Mouse (Mus musculus) lung, postnatal 25 days (tissue): ENCODE data around the gene Skp1a.
A peak's percentile ranks its signal among the peaks of the same experiment; 100 is the strongest.

Experiments used
- DNase-seq: peaks from one replicate; pipeline ENCODE4 v3.0.0; 2022; ENCODE audit warnings: low spot score

The Skp1a gene

DNA sequence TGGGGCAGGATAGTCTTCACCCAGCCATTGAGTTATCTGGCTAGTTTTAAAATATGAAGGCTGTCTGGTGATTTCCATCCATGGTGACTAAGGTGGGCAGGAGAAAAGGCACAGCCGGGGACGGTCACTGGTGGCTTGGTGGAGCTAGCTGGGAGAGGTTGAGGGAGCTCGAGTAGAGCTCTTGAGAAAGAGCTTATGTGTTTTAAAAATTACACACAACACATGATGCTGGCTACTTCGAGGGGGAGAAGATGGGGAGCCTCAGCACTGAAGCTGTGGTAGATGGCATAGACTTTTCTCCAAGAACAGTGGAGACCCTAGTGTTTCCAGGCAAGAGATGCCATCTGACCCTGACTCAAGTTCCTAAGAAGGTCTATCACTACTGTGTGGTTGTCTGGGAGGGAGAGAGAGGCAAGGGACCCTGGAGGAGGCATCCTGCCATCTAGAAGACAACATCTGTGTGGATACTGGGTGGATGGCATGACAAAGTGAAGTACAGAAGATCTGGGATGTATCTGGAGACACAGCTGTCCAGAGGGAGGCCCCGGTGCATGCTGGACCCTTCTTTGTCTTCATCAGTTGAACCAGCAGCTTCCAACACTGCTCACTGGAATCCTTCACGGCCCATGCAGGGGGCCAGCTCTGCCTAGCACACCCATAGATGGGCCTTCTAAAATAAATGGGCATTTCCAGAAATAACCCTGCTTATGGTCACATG, 45.8 kb downstream of the Skp1a start:
- DNase-seq, result no peak

DNA sequence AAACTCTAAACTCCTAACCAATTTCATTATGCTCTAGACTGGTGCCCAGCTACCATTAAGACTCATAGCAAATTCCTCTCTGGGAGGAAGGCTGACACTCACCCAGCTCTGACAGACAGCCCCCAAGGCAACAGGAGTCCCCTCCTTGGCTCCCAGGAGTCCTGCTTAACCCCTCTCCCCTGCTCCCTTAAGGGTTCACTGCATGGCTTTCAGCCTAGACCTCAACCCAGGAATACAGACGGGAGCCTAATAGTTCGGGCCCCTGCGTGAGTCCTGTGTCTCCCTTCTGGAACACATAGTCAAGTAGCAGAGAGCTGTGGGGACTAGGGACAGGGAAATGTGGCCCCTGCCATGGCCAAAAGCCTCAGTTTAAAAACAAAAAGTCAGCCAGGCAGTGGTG, 46.4 kb downstream of the Skp1a start:
- DNase-seq, result no peak

DNA sequence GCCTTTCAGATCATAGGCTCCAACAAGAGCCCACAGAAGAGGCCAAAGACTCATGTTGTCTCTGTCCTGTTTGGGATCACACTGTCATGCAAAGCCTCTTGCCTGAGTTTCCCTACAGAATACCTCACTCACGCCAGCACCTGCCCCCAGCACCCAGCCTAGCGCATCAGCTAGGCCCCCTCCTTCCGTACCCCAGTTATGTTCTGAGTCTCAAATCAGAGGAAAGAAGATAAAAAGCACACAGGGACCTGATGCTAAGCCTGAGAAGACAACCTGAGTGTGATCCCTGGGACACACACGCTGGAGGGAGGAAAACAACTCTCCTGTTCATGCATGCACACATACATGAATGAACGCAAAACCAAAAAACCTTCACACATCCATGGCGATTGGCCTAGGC, 47.2 kb downstream of the Skp1a start:
- no peak for DNase-seq

DNA sequence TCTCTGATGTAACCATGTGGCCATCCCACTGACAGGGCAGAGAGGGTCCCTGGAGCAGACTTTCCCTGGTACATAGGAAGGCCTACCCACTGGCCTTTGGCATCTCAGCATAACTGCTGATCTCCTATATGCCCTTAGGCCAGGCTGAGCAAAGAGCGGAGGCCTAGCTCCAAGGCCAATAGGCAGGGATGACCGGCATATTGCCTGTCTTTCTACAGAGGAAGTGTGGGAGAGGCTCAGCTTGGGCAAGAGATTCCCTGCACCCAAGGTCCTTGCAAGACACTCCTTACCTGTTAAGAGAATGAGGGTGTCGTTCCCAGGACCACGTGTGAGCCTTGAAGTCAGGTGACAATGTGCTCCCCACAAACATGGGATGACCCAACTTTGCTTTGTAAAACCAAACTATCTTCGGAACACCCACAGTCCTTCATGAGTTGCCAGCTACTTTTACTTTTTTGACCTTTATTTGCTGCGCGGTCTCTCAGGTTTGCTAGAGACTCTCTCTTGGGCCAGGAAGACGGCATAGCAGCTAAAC, 47.9 kb downstream of the Skp1a start:
- no peak for DNase-seq

DNA sequence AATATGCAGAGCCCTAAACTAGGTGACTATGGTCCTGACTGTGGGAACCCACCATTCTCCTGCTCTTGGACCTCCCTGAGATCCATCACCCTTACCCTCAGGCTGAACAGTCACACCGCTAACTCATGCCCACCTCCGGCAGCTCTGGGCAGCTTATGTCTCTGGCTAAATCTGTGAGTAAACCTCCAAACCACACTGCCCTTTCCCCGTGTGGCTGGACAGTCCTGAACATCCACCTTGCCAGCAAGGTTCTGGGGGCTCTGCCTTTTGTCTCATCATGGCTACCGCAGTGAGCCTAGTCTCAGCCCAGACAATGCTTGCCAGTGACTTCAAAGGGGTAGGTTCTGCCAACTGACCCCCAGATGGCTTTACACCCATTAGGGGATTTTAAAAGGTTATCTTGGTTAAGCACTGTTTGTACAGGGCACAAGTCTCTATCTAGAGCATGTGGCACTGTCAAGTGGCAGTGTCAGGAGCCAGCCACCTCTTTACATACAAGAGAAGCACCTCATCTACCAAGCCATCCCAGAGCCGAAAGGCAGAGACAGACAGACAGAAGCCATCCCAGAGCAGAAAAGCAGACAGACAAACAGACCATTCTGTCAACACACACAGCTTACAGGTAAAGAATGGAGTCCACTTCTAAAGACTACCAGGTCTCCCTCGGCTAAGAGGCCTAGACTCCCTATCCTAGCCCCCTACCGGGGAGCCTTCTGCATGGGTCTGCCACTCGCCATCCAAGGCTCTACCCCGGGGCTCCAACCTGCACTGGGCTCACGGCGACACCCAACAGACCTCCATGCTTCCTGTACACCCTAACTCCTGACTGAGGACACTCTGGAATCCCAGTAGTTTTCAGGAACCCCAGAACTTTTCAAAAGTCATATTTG, 49.0 kb downstream of the Skp1a start:
- DNase-seq, result no peak

DNA sequence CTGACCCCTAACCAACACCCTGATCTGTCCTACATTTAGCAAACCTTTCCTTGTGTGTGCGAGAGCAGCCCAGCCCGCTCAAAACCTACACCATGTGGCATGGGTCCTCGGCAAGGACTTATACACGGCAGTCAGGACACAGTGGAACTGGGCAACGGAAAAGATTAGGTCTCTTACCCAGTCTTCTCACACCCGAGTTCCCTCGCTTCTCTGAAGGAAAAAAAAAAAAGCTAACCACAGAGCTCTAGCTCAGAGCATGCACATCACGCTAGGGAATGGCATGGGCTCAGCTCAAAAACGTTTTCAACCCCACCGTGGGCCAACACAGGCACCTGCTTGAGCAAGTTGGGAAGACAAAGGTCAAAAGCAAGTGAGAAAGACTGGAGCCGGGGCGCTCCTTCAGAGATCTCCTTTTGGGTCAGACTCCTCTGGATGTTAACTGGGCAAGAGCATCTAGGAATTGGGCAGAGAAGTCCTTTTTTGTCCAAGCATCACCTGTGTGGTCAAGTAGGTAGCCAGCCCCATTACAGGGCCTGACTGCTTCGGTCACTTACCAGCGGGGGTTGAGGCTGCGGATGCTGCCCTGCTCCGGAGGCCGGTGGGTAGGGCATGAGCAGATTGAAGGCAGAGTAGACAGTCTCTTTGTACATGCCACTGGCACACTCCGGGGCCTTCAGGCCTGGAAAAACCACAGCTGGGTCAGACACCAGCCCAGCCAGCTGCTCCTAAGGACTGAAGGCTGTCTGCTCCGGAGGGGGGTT, 50.0 kb downstream of the Skp1a start:
- DNase-seq, result no peak

DNA sequence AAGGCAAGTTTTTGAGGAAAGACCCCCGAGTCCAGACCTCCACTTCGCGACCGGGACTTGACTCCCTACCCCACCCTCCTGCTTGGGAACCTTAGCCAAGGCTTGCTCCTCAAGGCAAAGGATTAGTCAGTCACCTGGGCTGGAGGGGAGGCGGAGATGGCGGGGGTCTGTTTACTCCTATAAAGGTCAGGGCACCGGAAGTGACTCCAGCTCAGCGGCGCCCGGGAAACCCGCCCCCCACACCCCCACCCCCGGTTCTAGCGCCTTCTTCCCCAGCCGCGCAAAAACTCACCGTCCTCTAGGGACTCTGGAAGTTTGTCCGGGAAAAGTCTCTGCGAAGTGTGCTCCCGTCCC, 50.6 kb downstream of the Skp1a start:
- no peak for DNase-seq

DNA sequence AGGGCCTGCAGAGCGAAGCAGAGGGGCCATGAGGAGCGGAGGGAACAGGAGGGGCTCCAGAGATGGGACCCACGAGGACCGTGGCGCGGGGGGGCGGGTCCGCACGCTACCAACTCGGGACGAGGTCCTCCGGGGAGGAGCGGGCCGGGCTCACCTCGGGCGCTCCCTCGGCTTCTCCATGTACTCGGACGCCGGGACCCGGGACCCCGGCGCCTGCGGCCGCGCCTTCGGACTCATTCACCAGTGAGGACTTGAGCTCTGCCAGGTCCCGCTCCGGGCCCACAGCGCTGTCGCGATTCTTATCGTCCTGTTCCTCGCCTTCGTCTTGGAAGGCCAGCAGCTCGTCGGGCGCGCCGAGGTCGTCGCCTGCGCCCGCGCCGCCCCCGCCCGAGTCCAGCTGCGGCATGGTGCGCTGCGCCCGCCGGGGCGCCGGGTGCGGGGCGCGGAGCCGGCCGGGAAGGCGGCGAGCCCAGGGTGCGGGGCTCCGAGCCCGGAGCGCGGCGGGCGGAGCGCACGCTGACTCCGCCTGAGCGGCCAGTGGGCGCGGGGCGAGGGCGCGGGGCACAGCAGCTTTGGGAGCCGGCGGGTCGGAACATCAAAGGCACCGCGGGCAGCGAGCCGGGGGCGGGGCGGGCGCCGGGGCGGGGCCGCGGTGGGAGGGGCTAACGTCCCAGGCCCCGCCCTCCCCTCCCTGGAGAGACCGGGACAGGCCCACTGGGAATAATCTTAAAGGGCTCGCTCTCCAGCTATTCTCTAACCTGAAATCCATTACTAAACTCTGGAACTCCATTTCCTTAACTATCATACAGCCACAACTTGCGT, 51.2 kb downstream of the Skp1a start, which contains the start of gene Tcf7:
Gene Tcf7, minus strand, starts transcription at position 241 of the 822 bp plus-strand sequence.
- no peak for DNase-seq

DNA sequence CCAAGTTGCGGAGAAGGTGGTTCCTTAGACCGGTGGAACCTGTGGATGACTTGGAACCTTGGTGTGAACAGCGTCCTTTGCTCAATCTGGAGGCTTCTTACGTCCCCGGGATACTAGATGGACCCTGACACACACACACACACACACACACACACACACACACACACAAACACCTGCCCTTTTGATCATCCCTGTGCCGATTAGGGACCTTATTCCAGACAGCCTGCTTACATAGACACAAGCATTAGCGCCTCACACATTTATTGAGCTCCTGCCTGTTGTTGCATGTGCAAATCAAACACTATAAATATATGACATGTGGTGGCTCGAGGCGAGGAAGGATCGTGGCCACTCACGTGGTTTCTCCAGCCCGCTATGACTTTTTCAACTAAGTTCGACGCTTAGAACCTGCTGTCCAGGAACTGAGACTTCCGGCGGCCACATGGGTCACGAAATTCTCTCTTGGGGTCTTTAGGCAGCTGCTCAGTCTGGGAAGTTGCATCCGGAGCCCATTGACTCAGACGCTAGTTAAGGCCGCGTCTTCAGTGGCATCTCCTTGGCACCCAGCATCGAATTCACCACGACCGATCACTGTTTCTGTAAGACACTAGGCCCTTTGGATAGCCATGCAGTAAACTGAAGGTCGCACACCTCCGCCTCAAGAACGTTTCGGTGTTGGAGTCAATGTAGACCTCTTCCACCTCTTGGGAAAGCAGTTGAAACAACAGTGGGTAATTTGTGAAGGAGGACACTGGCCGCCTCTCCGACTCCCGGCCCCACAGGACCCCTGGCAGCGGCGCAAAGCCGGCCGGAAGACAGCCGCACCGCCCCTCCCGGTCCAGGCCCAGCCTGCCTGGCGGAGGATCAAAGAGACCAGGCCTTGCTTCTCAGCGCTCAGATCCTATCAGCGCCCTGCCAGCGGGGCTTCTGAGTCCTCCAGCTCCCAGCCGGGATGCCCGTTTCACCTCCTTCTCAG, 52.1 kb downstream of the Skp1a start:
- DNase-seq, result peak; percentile 84

DNA sequence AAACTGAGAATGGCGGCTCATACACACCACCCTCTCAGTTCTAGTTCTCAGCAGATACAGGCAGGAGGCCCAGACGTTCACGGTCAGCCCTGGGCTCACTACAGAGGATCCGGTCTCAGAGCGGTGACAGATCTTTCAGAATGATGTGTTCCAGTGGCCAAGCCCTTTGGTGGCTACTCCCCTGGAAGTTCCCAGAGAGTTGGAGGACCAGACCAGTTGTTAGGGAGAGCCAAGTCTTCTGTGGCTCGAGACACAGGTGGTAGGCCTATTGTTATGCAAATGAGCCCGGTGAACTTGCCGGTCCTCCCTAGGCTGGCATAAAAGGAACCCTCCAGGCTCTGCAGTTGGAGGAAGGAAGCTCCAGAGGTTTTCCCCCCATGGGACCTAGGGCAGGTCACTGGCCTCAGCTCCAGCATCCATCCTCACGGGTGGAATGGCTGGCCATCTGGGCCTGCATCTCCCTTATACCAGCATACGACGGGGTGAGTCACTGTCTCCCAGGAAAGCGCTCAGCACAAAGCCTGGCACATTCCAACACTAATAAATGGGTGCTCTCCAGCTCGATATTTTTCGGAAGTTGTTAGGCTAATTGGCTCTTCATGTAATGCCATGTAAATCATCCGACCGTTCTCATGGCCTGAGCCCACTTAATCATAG, 54.6 kb downstream of the Skp1a start:
- no peak for DNase-seq

DNA sequence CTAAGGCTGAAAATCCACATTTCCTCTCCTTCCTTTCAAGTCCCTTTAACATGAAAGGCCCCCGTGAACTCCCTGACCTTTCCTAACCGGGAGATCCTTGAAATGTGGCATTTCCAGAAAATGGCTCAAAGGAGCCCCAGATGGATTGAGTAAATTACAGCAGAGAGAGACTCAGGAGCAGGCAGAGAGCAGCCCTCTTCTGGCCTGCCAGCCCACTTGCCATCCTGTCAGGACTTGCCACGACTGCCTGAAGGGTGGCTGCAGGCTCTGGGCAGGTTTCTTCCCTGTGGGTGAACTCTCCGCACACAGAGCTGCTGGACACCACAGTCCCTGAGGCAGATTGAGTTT, 55.1 kb downstream of the Skp1a start:
- DNase-seq, result no peak

DNA sequence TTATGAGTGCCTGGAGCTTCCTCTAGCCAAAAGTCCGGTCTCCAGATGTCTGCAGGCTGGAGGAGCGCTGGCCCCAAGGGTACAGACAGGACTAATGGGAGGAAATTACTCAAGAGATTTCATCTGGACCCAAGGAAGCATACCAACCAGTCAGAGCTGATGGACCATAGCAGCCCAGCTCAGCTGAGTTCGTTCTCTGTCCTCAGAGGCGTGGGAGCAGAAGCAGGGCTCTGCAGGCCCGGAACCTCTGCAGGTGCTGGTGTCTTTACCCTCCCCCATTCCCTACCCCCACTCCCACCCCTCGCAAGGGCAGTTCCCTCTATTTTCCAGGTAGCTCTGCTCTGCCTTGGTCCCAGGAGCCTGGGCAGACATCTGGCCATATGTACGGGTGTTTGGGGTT, 60.6 kb downstream of the Skp1a start:
- DNase-seq, result no peak

DNA sequence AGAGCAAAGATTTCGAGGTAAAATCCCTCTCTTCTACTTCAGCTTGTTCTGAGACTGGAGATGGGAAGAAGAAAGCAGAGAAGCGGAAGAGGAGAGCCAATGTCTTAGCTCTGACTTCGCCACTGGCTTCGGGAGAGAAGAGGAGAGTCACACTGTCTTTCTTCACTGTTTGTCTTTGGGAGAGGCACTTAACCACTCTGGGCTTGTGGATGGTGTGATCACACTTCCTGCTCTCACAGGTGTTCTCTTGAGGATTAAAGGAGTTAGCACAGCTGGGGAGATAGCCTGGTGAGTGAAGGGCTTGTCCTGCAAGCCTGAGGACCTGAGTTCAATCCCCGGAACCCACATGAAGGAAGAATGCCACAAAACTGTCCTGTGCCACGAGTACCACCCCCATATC, 61.1 kb downstream of the Skp1a start:
- no peak for DNase-seq

DNA sequence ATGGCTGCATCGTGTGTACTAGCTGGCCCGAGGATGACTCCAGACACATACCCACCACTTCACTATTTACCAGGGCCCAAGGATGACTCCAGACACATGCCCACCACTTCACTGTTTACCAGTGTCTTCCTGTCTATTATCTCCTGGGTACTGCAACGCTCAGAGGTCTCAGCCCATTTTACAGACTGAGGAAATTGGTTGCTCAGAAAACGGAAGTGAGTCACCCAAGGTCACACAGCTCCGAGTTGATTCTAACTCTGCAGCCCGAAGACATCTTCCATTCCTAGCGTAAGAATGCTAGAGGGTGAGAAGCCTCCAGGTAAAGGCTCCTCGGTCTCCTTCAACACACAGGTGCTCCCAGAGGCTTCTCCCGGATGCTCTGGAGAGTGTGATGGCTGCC, 62.3 kb downstream of the Skp1a start:
- DNase-seq, result no peak
